Mouse (Mus musculus): ENCODE measurements at regions not wholly inside any gene's neighbourhood (a gene's known extent, or its start where the extent isn't known, plus 50 kb on each side); places are given as distances from the start of the nearest gene placed in this dataset.

DNA sequence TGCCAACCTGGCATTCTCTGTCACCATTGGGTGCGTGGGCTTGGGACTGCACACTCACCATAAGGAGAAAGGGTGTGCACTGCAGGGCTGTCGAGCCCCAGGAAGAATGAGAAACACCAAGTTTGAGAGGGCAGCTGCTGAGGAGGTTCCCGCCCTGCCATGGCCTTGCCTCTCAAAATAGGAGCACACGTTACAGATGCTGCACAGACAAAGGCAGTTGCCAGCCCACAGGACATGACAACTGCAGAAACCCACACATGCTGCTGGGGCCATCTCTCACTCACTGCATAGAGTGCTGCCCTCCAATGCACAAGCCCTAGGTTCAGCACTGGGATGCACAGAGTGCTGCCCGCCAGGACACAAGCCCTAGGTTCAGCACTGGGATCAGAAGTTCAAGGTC is 61.6 kb upstream of the Pias1 start:
- Histone ChIP-seq H3K27ac (ENCODE audit: insufficient read depth, low read length) (no peak overlapping the region), H3K4me3 (ENCODE audit: insufficient read depth, low read length) (no peak overlapping the region), H3K4me1 (ENCODE audit: control insufficient read depth, insufficient read depth, low read length) (no peaks in the 10 kb centered on the region)
- no peak for TF ChIP-seq POLR2A (IDR thresholded peaks at IDR 0.05; ENCODE audit: extremely low read depth, insufficient read depth, low read length)
- no peak for TF ChIP-seq CTCF (IDR thresholded peaks at IDR 0.05; ENCODE audit: extremely low read depth, insufficient read depth, low read length)

GRCm38 (mm10) chr9:63046981-63047380 is 59.3 kb upstream of the Pias1 start:
- TF ChIP-seq POLR2A (IDR thresholded peaks at IDR 0.05; ENCODE audit: extremely low read depth, insufficient read depth, low read length) (no peak), CTCF (IDR thresholded peaks at IDR 0.05; ENCODE audit: extremely low read depth, insufficient read depth, low read length) (no peak)
- Histone ChIP-seq H3K4me3 (ENCODE audit: insufficient read depth, low read length) (no peak overlapping the region), H3K27ac (ENCODE audit: insufficient read depth, low read length) (no peak overlapping the region)

DNA sequence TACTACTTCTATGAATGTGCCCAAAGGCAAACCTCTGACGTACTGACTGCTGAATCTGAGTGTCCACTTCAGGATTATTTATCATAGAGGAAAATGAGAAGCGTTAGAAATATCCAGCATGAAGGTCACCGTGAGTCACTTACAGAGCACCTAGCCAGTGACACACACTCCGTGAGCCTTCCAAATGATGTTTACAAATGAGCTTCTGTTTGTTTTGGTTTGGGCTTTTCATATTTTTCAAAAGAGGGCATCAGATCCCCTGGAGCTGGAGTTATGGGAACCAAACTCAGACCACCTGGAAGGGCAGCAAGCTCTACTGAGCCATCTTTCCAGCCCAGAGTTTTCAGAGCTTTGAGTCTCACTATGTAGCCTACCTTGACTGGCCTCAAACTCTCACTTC is 57.8 kb upstream of the Pias1 start:
- Histone ChIP-seq H3K27ac (ENCODE audit: insufficient read depth, low read length) (no peak overlapping the region), H3K4me1 (ENCODE audit: control insufficient read depth, insufficient read depth, low read length) (no peaks in the 10 kb centered on the region), H3K4me3 (ENCODE audit: insufficient read depth, low read length) (no peak overlapping the region)
- TF ChIP-seq CTCF (IDR thresholded peaks at IDR 0.05; ENCODE audit: extremely low read depth, insufficient read depth, low read length) (no peak), POLR2A (IDR thresholded peaks at IDR 0.05; ENCODE audit: extremely low read depth, insufficient read depth, low read length) (no peak)

More at GRCm38 (mm10) chr9:63046981-63047380, 59.3 kb upstream of the Pias1 start:
- no peaks in the 10 kb centered on the region for H3K4me1 ChIP-seq (ENCODE audit: control insufficient read depth, insufficient read depth, low read length)

DNA sequence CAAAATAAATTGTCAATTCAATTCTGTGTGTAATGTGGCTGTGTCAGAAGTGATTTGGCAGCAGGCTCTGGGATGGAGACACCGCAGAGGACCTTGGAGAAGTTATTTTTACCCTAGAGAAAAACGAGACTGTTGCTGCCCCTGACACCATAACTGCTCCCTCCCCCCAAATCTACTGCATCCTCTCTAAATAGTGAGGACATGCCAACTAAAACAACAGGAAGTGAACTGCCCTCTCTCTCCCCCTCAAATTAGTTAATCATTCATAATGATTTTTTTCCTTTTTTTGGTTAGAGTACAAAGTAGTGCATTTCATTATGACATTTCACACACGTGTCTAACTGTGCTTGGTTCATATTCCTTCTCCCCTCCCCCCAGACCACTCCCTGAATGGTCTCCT is 55.6 kb upstream of the Pias1 start:
- Histone ChIP-seq H3K4me3 (ENCODE audit: insufficient read depth, low read length) (no peak overlapping the region), H3K4me1 (ENCODE audit: control insufficient read depth, insufficient read depth, low read length) (no peaks in the 10 kb centered on the region), H3K27ac (ENCODE audit: insufficient read depth, low read length) (no peak overlapping the region)
- no peak for TF ChIP-seq CTCF (IDR thresholded peaks at IDR 0.05; ENCODE audit: extremely low read depth, insufficient read depth, low read length)
- no peak for TF ChIP-seq POLR2A (IDR thresholded peaks at IDR 0.05; ENCODE audit: extremely low read depth, insufficient read depth, low read length)

DNA sequence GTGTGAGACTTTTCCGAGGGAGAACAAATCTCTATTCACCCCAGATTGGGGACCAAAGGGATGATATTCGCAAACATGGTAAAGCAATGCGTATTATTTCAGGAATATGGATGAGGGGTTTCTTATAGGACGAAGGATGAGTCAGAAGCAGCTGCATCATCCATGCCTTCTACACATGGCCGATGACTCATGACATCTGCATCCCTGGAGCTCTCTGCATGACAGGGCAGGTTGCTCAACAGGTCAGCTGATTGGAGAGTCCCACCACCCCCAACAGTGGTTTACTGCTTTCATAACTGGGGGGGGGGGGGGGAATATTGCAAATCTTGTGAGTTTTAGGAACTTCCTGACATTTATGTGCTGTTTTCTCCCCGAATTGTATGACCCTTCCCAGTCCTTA is 50.3 kb upstream of the Pias1 start:
- Histone ChIP-seq H3K4me3 (ENCODE audit: insufficient read depth, low read length) (no peak overlapping the region), H3K27ac (ENCODE audit: insufficient read depth, low read length) (no peak overlapping the region), H3K4me1 (ENCODE audit: control insufficient read depth, insufficient read depth, low read length) (no peaks in the 10 kb centered on the region)
- no peak for TF ChIP-seq POLR2A (IDR thresholded peaks at IDR 0.05; ENCODE audit: extremely low read depth, insufficient read depth, low read length)
